Mouse (Mus musculus) liver, adult (tissue): ENCODE data around the gene D330020A13Rik.

Experiments used
- GATA4 ChIP-seq: IDR thresholded peaks from 2 replicates; pipeline ENCODE4 v1.6.1; 2014; ENCODE audit warnings: mild to moderate bottlenecking, low read length; ENCODE audit not compliant: insufficient replicate concordance

The D330020A13Rik gene

DNA sequence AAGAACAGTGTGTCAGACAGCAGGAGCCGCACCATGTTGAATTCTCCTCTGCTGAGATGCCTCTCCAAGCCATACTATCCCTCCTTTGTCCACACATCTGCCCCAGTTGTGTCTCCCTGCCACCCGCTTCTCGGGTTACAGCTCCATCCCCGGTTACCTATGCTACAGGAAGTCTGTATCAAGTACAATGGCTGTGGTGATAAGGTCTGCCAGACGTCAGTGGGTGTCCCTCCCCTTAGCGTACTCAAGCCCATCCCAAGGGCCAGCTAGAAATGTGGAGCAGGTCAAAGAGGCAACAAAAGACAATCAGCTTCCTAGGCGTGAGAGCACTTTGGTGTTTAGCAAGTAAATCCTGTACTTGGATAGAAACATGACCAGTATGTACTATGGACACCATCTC lies 5.6 kb upstream of the D330020A13Rik start:
- TF ChIP-seq GATA4: no peak

DNA sequence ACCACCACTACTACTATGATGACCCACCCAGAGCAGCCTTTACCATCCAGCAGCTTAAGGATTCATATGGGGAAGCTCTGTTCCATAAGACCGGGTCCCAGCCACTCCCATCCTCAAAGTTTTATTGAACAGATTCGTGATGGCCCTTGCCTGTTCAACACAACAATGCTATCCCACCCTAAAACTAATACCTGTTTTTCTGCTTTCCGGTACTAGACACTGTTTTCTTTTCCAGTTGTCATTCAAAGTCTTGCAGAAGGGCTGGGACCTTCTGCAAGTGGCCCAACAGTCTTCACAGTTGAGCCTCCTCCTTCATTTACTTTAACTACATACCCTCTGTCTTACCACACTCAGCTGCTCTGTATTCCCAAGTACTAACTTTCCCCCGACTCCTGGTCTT lies 4.7 kb upstream of the D330020A13Rik start:
- TF ChIP-seq GATA4: no peak

DNA sequence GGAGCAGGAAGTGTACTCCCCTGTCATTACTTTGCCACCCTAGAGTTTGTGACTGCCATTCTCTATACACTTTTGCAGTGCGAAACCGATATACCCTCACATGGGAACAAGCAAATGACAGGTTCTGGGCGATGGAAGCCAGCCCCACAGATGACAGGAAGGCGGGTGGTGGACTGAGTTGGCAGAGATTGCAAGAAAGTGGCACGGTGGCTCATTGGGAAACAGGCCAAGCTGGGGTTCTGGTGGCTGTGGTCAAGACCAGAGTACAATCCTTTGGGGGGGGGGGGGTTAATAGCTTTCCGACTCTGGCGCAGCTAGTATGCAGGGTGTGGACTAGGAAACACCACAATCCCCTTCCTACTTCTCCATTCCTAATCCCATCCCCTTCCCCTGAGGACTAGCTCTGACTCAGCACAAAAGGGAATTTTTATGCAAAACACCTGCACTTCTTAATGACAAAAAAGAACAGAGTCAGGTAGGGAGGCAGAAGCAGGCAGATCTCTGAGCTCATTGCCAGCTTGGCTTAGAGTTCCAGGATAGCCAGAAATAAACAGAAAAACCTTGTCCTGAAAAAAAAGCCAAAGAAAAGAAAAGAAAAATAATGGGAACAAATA lies 2.7 kb upstream of the D330020A13Rik start:
- TF ChIP-seq GATA4: no peak

DNA sequence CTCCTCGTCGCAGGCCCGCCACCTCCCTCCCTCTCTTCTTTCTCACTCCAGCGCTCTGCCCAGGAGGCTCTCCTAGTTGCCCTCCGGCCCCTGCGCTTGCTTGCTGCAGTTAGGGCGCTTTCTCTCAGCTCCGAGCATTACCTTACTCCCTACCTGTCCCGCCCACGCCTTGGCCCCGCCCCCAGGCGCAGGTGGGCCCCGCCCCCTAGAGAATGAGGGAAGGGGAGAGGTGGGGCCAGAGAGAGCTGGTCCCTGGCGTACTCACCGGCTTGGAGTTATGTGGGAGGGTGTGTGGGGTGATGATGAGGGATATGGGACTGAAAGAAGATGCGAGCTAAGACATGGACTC lies 595 bp downstream of the D330020A13Rik start:
- TF ChIP-seq GATA4: no peak

DNA sequence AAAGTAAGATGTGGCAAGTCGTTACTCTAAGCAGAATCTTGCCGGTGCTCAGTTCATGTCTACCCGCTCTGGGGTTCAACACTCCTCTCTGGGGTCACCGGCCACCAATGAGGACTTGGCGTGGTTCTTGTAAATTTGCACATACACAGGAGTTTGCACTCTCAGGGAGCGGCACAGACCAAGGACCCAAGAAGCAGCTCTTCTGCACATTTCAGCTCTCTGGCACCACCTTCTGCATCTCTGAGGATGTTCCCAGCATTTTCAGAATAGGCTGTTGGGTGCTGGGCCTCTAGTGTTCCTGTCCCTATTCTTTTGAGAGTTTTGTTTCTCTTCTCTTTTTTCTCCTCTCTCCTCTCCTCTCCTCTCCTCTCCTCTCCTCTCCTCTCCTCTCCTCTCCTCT lies 7.0 kb downstream of the D330020A13Rik start:
- no peak for TF ChIP-seq GATA4

DNA sequence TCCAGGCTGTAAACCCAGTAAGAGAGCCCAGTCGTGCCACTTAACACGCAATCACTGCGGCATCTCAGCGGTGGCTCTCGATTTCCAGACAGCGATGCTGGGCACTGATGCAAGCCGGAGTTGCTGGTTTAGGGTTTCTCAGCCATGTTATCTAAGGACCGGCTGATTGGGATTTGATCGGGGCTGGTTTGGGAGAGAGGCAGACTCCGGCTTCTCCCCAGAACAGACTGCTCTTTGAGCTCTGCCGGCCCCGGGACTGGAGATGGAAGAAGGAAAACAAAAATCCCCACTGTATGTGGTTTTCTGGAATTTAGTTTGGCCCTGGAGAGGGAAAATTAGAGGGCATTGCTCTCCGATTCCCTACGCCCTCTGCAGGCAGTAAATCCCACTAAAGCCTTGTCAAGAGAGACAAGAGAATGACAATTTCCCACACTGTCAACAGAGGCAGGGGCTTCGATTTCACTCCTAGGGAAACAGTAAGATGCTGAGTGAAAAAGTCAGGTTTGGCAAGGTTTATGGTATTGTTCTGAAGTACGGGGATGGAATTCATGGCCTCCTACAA lies 8.7 kb downstream of the D330020A13Rik start:
- no peak for TF ChIP-seq GATA4

DNA sequence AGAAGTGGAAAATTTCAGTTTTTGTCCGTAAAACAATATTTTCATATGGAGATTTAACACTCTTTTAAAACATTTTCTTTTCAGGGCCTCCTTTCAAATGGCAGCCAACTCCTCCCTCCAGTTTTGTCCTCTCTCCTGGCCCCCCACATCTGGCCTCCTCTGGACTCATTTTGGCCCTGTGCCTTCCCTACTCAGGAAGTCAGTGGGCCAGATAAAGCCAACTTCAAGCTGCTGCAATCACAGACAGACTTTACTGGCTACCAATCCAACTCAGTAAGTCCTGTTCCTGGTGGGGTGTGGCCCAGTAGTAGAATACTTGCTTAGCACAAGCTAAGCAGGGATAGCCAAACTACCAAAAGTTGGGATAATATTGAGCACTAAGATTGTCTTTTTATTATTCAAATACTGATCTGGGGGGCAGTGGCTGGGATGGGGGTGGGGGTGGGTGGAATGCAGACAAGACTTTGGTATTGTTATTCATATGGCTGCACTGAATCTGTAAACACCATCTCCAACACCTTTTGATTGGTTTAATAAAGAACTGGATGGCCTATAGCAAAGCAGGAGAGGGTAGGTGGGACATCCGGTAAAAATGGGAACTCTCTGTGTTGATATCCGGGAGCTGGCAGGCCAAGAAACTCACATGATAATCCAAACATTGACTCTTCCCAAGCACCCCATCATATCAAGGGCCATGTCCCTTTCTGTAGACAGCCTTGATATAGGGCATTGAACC lies 12.9 kb downstream of the D330020A13Rik start:
- TF ChIP-seq GATA4: no peak

DNA sequence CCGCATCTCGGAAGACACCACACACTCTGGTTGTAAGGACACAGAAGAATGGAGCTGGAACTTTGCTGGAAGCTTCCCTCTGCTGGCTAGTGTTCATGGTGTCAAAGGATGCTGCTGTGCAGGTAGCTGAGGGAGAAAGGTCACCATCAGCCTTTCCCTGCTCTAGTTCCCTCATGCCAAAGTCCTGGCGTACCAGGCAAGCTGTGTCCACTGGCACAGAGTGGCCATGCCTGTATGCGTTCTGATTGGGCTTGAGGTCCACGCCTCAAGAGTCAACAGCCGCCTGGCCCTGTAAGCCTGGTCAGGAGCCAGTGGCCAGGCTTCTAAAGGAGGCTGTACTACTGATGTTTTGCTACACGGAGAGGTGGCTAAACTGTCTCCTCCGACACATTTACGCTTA lies 15.2 kb downstream of the D330020A13Rik start:
- TF ChIP-seq GATA4: no peak

DNA sequence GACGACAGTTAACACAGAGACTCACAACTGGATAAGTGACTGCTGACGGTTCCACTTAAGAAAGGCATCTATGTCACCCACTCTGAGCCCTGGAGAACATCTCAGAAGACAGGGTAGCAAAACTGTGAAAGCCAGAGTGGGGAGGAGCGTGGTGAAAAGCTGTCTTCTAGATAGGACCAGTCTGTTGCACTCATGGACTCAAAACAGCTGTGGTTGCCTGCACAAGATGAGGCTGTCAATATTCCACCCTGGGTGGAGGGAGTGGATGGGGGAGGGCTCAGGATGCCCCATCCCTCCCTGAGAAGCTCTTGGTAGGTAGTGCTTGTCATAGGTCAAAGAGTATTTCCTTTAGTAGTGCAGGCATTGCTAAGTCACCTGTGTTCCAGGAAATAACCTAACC lies 15.6 kb downstream of the D330020A13Rik start:
- TF ChIP-seq GATA4: no peak

DNA sequence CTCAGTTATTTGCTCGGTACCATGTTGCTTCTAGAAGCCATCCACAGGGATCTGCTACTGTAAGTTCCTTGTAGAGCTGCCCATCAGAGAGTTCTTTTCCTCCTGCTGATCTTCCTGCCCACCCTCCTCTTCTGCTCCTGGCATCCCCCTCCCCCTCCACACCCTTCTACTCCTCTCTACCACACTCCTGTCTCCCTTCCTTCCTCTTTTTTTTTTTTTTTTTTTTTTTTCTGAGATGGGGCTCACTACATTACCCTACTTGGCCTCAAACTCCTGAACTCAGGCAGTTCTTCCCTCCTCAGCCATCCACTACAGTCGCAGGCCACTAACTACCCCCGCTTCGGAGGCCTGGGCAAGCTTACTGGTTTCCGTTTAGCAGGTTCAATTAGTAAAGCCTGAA lies 18.3 kb downstream of the D330020A13Rik start:
- TF ChIP-seq GATA4: no peak

DNA sequence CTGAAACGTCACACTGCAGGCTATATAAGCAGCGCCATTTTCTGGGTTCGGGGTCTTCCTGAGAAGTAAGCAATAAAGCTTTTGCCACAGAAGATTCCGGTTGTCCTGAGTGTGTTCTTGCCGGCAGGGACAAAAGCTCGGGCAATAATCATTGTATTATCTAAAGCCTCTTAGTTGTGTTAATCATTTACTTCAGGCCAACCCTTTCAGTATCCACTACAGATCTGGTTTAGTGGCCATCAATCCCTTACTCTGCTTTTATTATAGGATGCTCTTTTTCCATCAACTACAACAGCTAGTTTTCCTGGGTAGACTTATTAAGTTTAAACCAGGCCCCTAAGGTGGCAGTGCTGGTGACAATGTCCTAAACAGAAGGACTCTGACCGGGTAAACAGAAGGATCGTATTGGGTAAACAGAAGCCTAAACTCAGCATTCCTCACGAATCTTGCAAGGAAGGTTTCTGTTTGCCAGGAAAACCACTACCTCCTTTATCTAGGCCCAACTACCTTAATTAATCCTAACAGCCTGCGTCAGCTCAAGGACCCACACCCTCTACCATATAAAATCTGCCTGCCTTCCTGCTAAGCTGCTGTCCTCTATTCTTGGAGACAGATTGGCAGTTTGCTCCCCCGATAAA lies 24.3 kb downstream of the D330020A13Rik start:
- no peak for TF ChIP-seq GATA4

DNA sequence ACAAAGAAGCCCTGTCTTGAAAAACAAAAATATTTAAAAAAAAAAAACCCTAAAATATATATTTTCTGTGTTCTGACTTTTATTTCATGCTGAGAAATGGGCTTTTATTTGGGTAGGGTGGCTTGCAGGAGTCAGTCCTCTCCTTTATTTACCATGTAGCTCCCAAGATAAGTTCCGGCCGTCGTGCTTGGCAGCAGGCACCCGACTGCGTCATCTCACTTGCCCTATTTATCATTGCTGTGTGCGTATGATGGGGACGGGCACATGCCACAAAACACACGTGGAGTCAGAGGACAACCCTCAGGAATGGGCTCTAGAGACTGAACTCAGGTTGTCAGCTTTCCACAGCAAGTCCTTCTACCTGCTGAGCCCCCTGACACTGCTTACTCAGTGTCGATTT lies 25.0 kb downstream of the D330020A13Rik start:
- TF ChIP-seq GATA4: no peak

DNA sequence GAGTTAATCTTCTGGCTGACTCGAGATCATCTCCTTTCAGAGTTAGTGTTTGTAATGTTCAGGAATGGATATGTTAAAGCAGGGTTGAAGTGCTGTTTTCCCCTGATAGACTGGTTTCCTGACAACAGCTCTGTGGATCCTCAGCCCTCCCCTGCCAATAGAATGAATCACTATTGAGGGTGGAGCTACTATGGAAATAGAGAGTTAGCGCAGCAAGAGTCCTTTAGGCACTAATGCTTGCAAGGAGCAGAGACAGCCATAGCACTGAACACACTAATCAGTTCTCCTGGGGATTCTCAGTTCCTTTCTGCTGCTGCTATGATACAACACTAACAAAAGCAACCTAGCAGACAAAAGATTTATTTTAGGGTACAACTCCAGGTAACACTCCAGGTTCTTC lies 26.2 kb downstream of the D330020A13Rik start:
- no peak for TF ChIP-seq GATA4

DNA sequence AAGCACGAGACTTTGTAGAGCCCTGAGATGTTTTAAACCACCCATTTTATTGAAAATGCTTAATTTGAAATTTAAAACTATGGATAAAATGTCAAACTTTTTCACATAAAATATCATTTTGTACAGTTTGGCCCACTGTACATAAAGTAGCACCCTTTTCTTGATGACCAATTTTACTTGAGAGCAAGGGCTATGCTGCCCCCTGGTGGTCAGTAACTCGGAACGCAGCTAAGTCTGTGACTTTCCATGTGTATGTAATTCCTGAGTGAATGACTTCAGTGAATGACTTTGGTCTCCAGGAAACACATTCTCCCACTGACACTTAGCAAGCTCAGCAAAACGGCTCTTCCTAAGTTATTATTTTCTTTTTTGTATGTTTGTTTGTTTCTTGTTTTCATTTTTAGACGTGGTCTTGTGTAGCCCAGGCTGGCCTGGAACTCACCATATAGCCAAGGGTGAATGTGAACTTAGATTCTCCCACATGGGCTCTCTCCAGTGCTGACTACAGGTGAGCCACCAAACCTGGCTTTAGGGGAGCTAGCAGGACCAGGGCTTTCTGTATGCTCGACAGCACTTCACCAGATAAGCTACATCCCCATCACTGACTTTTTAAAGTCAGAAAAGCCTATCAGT lies 30.2 kb downstream of the D330020A13Rik start:
- no peak for TF ChIP-seq GATA4

DNA sequence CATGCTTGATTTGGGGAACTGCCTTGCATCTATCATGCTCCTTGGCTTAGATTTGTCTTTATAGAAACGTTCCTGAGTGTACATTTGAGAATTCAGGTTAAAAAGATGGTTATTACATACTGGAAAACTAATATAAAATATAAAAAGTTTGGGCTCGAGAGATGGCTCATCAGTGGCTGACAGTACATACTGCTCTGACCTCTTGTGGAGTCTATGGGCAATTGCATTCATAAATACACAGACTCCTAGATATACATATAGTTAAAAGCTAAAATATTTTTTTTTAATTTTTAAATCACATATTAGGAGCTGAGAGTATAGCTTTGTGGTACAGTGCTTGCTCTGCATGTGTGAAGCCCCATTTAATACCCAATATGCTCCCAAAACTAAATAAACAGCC lies 38.2 kb downstream of the D330020A13Rik start:
- no peak for TF ChIP-seq GATA4

DNA sequence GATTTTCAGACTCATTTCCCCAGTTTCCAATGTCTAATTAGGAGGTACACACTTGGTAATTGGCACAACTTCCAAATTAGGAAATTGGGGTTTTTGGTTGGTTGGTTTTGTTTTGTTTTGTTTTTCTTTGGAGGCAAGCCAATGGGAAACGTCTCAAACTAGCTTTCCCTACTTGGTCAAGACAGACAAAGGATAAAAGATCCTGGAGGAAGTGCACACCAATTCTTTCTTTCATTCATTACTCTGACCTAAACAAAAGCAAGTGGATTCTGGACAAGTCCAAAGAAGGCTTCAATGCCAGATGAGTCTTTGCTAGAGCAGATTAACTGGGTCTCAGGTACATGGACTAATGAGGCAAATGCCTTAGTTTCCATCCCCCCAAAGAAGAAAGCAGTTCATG lies 49.8 kb downstream of the D330020A13Rik start:
- TF ChIP-seq GATA4: no peak
